Mouse (Mus musculus) CH12.LX (cell line): Measurements from ENCODE around the gene Lima1. TPM values are rescaled to one million over a fixed set of nuclear protein-coding genes. Genes with fewer than 3 reads are reported as not detected.

Experiments
- DNase-seq: peaks from one replicate; pipeline ENCODE4 v3.0.0-alpha.2; 2013; ENCODE audit errors: extremely low read depth
- H3K27ac ChIP-seq: 2 replicates; pipeline ENCODE4 v1.5.1; 2012; ENCODE audit warnings: low read depth, mild to moderate bottlenecking, control low read depth, moderate library complexity; ENCODE audit not compliant: insufficient read depth
- H3K27me3 ChIP-seq: replicated peaks from 2 replicates; pipeline ENCODE3; 2012; ENCODE audit warnings: inconsistent platforms
- H3K36me3 ChIP-seq, 2 experiments: replicated peaks in 1 of 2; 2 replicates each; pipeline versions ENCODE3 to v1.6.1; 2012; ENCODE audit warnings: inconsistent platforms in 1 of 2, low read length in 1 of 2, mild to moderate bottlenecking in 1 of 2, mixed read lengths in 1 of 2, moderate library complexity in 1 of 2; ENCODE audit not compliant: control insufficient read depth in 1 of 2, insufficient read depth in 1 of 2
- H3K4me1 ChIP-seq, 2 experiments: 2 replicates each; pipeline ENCODE4 v1.6.1; 2012; ENCODE audit warnings: inconsistent platforms in 1 of 2, moderate library complexity in 1 of 2; ENCODE audit not compliant: insufficient read depth in 2 of 2, control insufficient read depth in 1 of 2
- H3K4me2 ChIP-seq: 2 replicates; pipeline ENCODE4 v1.6.1; 2012; ENCODE audit warnings: low read depth, mild to moderate bottlenecking, control low read depth; ENCODE audit not compliant: poor library complexity, insufficient read depth, severe bottlenecking
- H3K4me3 ChIP-seq, 3 experiments: fragments of 150-350 bp in 1 of 3; sonication (generic) in 1 of 3; replicated peaks in 1 of 3; 2 replicates each; pipeline versions ENCODE3 to v1.5.1; 2011 to 2012; ENCODE audit warnings: low read depth in 2 of 3, low read length in 2 of 3, mild to moderate bottlenecking in 2 of 3, moderate library complexity in 2 of 3, control low read depth in 1 of 3, improper control_type of control experiment in 1 of 3, inconsistent platforms in 1 of 3, mixed read lengths in 1 of 3; ENCODE audit not compliant: poor library complexity in 1 of 3
- H3K79me2 ChIP-seq: replicated peaks from 2 replicates; pipeline ENCODE4 v1.6.1; 2012; ENCODE audit warnings: mild to moderate bottlenecking, moderate library complexity; ENCODE audit not compliant: control insufficient read depth, poor library complexity, insufficient read depth, severe bottlenecking; ENCODE audit errors: extremely low read depth
- H3K9ac ChIP-seq: 2 replicates; pipeline ENCODE4 v1.6.1; 2012; ENCODE audit warnings: low read depth, mild to moderate bottlenecking, control low read depth, moderate library complexity; ENCODE audit not compliant: insufficient read depth
- H3K9me3 ChIP-seq: replicated peaks from 2 replicates; pipeline ENCODE3; 2012; ENCODE audit warnings: low read length, inconsistent platforms, mixed read lengths
- BHLHE40 ChIP-seq: IDR thresholded peaks from 2 replicates; pipeline ENCODE4 v1.6.1; 2011; ENCODE audit warnings: mild to moderate bottlenecking, low read depth, low read length, improper control_type of control experiment
- CHD1 ChIP-seq: IDR thresholded peaks from 2 replicates; pipeline ENCODE4 v1.6.1; 2012; ENCODE audit warnings: low read depth, low read length, improper control_type of control experiment, inconsistent platforms
- CTCF ChIP-seq, 2 experiments: IDR thresholded peaks in 1 of 2; conservative IDR thresholded peaks in 1 of 2; 2 replicates each; pipeline ENCODE4 v1.5.1; 2011 to 2012; ENCODE audit warnings: low read depth in 2 of 2, low read length in 2 of 2, improper control_type of control experiment in 1 of 2, inconsistent platforms in 1 of 2, mild to moderate bottlenecking in 1 of 2, moderate library complexity in 1 of 2
- EP300 ChIP-seq: IDR thresholded peaks from 2 replicates; pipeline ENCODE4 v1.6.1; 2011; ENCODE audit warnings: low read length, improper control_type of control experiment
- IRF4 ChIP-seq: IDR thresholded peaks from 2 replicates; pipeline ENCODE4 v1.6.1; 2014; ENCODE audit warnings: low read depth, mild to moderate bottlenecking, inconsistent platforms, low read length, improper control_type of control experiment
- MAFK ChIP-seq: IDR thresholded peaks from 2 replicates; pipeline ENCODE4 v1.6.1; 2011; ENCODE audit warnings: low read length, improper control_type of control experiment; ENCODE audit not compliant: insufficient replicate concordance
- MAZ ChIP-seq: IDR thresholded peaks from 2 replicates; pipeline ENCODE4 v1.6.1; 2012; ENCODE audit warnings: low read depth, mild to moderate bottlenecking, inconsistent platforms, low read length, improper control_type of control experiment, moderate library complexity
- NELFE ChIP-seq: IDR thresholded peaks from 2 replicates; pipeline ENCODE4 v1.6.1; 2011; ENCODE audit warnings: low read depth, low read length, improper control_type of control experiment
- PAX5 ChIP-seq: IDR thresholded peaks from 2 replicates; pipeline ENCODE4 v1.6.1; 2012; ENCODE audit warnings: low read length, inconsistent platforms, mixed read lengths
- RAD21 ChIP-seq: IDR thresholded peaks from 2 replicates; pipeline ENCODE4 v1.6.1; 2011; ENCODE audit warnings: low read depth, mild to moderate bottlenecking, low read length, improper control_type of control experiment, moderate library complexity
- SIN3A ChIP-seq: IDR thresholded peaks from 2 replicates; pipeline ENCODE4 v1.6.1; 2012; ENCODE audit warnings: low read length, improper control_type of control experiment, inconsistent platforms
- USF1 ChIP-seq: IDR thresholded peaks from 2 replicates; pipeline ENCODE4 v1.6.1; 2014; ENCODE audit warnings: low read depth, mild to moderate bottlenecking, inconsistent platforms, low read length, improper control_type of control experiment
- ZKSCAN1 ChIP-seq: IDR thresholded peaks from 2 replicates; pipeline ENCODE4 v1.6.1; 2012; ENCODE audit warnings: low read depth, inconsistent platforms, low read length, improper control_type of control experiment, borderline replicate concordance
- ZMIZ1 ChIP-seq: IDR thresholded peaks from 2 replicates; pipeline ENCODE4 v1.6.1; 2012; ENCODE audit warnings: low read depth, mild to moderate bottlenecking, inconsistent platforms, low read length, improper control_type of control experiment
- ZNF384 ChIP-seq: IDR thresholded peaks from 2 replicates; pipeline ENCODE4 v1.6.1; 2012; ENCODE audit warnings: low read depth, low read length, improper control_type of control experiment, inconsistent platforms
- dilution Hi-C: fragments of 300-500 bp; cut with MboI; formaldehyde crosslinking; loops from 2 replicates; pipeline ENCODE4 v1.14.3; 2020; ENCODE audit warnings: low sequenced_read_pairs; ENCODE audit not compliant: extremely low pct_unique_long_range_greater_than_20kb, extremely low pct_ligation_motif_present
- in situ Hi-C: fragments of 300-500 bp; cut with MboI; formaldehyde crosslinking; loops from 3 replicates; pipeline ENCODE4 v1.14.3; 2019; ENCODE audit warnings: low sequenced_read_pairs, low pct_ligation_motif_present, low pct_unique_long_range_greater_than_20kb, mixed read lengths
- polyA plus RNA-seq: library from polyadenylated mRNA; unstranded; fragments of >175 nt; gene quantifications from 2 replicates; pipeline ENCODE4 v1.2.1, GENCODE M21; 2012; ENCODE audit warnings: low read depth; ENCODE audit not compliant: insufficient read length
- total RNA-seq, 2 experiments: library from RNA; depleted of rRNA; stranded (reverse); fragments of 300-350 nt in 1 of 2; fragments of >200 nt in 1 of 2; gene quantifications; 2 replicates each; pipeline ENCODE4 v1.2.3; 2012 to 2014

The Lima1 gene
- total and polyA plus RNA-seq, 3 experiments = 10.3 to 26.9 (median 18.7) TPM

- Histone ChIP-seq H3K4me2 (no peak overlapping the region), H3K9ac (no peak overlapping the region)
- dilution Hi-C loops = no loop called here
These were observed 40.1 kb downstream of the Lima1 start for GRCm38 (mm10) chr15:99835191-99835590.

GRCm38 (mm10) chr15:99834681-99835080 is 40.6 kb downstream of the Lima1 start:
- Histone ChIP-seq H3K27me3 (no peaks in the 10 kb centered on the region), H3K4me3 (no peak overlapping the region), H3K27ac (no peak overlapping the region), H3K79me2 (no peaks in the 10 kb centered on the region), H3K9me3 (no peaks in the 10 kb centered on the region), H3K4me1 (no peaks in the 10 kb centered on the region), H3K4me2 (no peak overlapping the region), H3K9ac (no peak overlapping the region), H3K36me3 (no peaks in the 10 kb centered on the region)
- in situ Hi-C loops (loop anchor here (10.0 kb wide), 1 partner anchor 60 kb away; no protein-coding TSS in a partner anchor), dilution Hi-C loops (no loop called here)
- no peak for DNase-seq
- TF ChIP-seq ZKSCAN1 (no peak), SIN3A (no peak), BHLHE40 (no peak), EP300 (no peak)

More at GRCm38 (mm10) chr15:99835191-99835590, 40.1 kb downstream of the Lima1 start:
- Histone ChIP-seq H3K79me2 (no peaks in the 10 kb centered on the region), H3K4me3 (no peak overlapping the region), H3K27ac (no peak overlapping the region), H3K9me3 (no peaks in the 10 kb centered on the region), H3K36me3 (no peaks in the 10 kb centered on the region), H3K27me3 (no peaks in the 10 kb centered on the region), H3K4me1 (no peaks in the 10 kb centered on the region)
- in situ Hi-C loops = loop anchor here (10.0 kb wide), 1 partner anchor 60 kb away; no protein-coding TSS in a partner anchor
- no peak for TF ChIP-seq NELFE
- no peak for TF ChIP-seq MAZ
- TF ChIP-seq ZNF384 = no peak
- no peak for TF ChIP-seq EP300
- TF ChIP-seq CTCF (conservative IDR thresholded peaks at IDR 0.05 in 1 of 2, IDR thresholded peaks at IDR 0.05 in 1 of 2; ENCODE audit: low read depth in 2 of 2, low read length in 2 of 2) = no peak
- TF ChIP-seq ZMIZ1 = no peak
- TF ChIP-seq PAX5 = no peak
- TF ChIP-seq ZKSCAN1 = no peak
- no peak for TF ChIP-seq USF1
- TF ChIP-seq CHD1 = no peak
- no peak for TF ChIP-seq IRF4
- no peak for DNase-seq

GRCm38 (mm10) chr15:99833648-99834454 is 41.4 kb downstream of the Lima1 start:
- Histone ChIP-seq H3K36me3 (no peaks in the 10 kb centered on the region), H3K4me1 (no peaks in the 10 kb centered on the region), H3K27me3 (no peaks in the 10 kb centered on the region), H3K4me2 (no peak overlapping the region), H3K79me2 (no peaks in the 10 kb centered on the region), H3K27ac (no peak overlapping the region), H3K9ac (no peak overlapping the region), H3K4me3 (no peak overlapping the region), H3K9me3 (no peaks in the 10 kb centered on the region)
- DNase-seq = no peak
- TF ChIP-seq RAD21 = peak; percentile 3
- 0 out of 2 replicates have a peak, but pooled peaks have one; percentile 35 for TF ChIP-seq MAFK
- TF ChIP-seq MAZ = no peak
- dilution Hi-C loops = no loop called here
- in situ Hi-C loops = loop anchor here (10.0 kb wide), 1 partner anchor 61 kb away; no protein-coding TSS in a partner anchor
